Mouse (Mus musculus): ENCODE measurements around the gene Pigv.

The Pigv gene

DNA sequence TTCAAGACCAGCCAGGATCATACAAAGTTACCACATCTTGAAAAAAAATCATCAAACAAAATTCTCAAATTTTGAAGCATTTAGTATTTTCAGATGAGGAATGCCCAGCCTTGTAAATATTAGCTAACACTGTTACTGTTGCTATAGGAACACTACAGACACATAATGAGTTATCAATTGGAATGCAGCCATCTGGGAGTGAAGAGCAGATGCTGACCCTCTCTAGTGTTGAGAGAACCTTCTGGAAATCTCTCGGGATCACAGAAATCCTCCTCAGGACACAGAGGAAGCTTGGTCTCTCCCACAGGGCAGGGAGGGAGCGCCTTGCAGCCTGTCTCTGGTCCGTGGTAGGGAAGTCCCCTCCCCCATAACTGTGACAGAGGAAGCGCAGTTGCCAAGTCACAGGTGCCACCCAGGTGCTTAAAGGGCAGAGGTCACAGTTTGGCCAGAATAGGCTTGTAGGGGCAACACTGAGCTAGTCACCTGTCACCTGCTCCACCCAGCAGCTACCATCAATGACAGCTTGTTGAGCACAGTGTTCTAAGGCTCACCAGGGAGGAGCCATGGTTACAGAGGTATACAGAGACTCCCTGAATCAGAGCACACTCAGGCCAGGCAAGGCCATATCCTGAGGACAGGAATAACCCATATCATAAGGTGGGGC lies 52.8 kb downstream of the Pigv start:
- ATAC-seq (ENCODE audit: insufficient number of reproducible peaks, low FRiP score, low TSS enrichment): no peak

DNA sequence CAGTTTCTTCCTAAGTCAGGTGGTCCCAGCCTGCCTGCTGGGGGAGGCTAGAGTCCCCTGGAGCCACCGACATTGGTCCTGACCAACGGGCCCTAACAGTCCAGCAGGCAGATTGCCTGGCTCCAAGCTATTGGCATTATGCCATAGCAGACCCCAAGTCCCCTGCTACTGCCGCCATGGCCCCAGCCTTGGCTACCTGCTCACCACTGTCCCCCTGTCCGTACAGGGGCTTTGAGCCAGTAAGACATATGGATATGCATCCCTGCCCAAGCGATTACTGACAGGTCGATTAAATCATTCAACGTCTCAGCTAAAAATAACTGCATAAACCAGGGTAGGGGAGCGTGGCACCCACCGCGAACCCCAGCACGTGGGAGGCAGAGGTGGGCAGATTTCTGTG lies 54.5 kb downstream of the Pigv start:
- no peak for ATAC-seq (ENCODE audit: insufficient number of reproducible peaks, low FRiP score, low TSS enrichment)

DNA sequence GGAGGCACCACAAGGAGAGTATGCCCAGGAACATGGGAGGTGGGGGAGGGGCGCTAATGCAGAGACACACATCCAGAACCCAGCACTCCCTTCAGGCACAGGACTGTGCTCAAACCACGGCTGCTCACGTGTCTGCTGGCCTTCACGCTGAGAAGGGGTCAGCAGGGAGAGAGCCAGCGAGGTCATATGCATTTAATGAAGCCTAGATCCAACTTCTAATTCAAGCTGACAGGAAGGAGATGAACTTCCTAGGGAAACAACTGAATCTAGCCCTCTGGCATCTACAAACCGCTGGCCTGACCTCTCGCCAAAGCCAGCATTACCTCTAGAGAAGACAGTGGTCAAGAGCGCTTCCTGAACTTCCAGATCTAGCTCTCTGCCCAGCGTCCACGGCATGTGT lies 57.0 kb downstream of the Pigv start:
- no peak for ATAC-seq (ENCODE audit: insufficient number of reproducible peaks, low FRiP score, low TSS enrichment)

DNA sequence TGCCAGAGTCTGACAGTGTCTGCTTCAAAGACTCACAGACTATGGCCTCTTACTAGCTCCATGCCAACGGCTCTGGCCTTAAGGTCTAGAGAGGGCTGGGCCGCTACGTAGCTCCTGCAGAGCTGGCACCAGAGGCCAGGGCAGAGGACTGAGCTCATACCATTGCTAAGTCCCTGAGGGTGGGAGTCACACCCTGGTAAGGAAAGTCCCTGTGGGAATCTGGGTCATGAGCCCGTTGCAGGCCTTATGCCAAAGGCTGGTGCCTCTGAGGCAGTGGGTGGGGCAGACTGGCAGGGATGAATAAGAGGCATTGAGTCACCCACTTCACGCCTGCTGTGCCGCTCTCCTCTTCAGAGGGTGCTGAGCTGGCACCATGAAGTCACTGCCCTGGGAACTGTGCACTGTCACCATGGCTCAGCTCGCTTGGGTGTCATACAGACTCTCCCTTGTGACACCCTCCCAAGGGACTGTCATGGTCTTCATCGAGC lies 58.1 kb downstream of the Pigv start:
- ATAC-seq (ENCODE audit: insufficient number of reproducible peaks, low FRiP score, low TSS enrichment): no peak

DNA sequence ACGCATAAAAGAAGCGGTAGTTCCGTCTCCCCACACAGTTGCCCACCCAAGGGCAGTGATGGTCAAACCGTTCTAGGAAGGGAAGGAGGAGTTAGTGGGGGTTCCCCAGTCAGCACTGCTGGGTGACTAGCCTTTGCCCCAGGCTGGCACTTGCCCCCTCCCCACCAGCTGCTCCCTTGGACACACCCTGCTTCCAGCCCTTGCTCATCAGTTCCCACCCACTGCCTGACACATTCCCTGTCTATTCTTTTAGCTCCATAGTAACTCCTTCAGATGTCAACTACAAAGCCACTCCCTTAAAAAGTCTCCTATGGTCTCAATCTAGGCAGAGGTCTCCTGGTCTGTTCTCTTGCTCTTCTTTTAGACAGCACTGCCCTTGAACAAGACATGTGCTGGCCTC lies 58.6 kb downstream of the Pigv start:
- ATAC-seq (ENCODE audit: insufficient number of reproducible peaks, low FRiP score, low TSS enrichment): no peak

DNA sequence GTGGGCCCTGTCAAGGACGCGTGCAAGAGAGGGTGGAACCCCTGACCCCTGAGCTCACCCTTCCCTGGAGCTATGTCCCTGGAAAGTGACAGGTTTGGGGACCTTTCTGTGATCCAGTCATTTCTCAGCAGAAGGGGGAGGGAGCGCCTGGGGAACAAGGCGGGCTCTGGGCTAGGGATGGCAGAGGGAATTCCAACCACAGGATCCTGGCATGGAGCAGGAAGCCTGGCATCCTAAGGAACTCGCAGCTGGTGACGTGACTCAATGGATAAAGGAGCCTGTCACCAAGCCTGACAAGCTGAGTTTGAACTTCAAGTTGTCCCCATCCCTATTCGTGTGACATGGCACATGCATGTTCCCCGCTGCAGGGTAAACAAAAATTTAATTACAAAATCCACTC lies 59.4 kb downstream of the Pigv start:
- ATAC-seq (ENCODE audit: insufficient number of reproducible peaks, low FRiP score, low TSS enrichment): no peak

DNA sequence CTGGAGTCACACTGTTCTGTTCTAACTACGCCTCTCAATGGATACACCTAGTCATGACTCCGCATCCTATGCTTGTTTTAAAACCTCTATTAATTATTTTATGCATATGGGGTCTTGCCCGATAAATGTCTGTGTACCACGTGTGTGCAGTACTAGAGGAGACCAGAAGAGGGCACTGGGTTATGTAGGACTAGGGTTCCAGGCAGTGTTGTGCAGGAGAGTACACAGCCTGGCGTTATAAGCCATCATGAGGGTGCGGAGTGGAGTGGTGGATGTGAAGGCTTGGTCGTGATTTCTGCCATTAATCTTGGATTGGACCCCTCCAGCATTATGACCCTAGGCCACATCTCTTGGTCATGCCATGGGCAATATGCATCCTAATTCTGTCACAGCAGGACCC lies 60.0 kb downstream of the Pigv start:
- no peak for ATAC-seq (ENCODE audit: insufficient number of reproducible peaks, low FRiP score, low TSS enrichment)

DNA sequence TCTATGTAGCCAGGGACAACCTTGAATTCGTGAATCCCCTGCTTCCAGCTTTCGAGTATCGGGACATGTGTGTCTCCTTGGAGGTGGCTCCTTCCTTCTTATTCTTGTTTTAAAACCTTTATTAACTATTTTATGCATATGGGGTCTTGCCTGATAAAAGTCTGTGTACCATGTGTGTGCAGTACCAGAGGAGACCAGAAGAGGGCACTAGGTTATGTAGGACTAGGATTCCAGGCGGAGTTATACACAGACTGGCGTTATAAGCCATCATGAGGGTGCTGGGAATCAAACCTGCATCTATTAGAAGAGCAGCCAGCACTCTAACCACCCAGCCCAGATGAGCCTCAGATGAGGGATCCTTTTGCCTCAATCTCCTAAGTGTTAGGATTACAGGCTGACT lies 60.6 kb downstream of the Pigv start:
- ATAC-seq (ENCODE audit: insufficient number of reproducible peaks, low FRiP score, low TSS enrichment): no peak

Data from cerebellum, adult (tissue).